Mouse (Mus musculus): ENCODE measurements around the gene Gm3543.
"Not testable (repeated sequence)": the region's sequence is repeated elsewhere in the genome, so short reads cannot be mapped to it uniquely, and the experiment has no call there.

The Gm3543 gene

GRCm38 (mm10) chr14:41983225-41983624 lies at the start of gene Gm3543:
TSS of gene Gm3543 (minus strand) at chr14:41983325.
- DNase-seq (ENCODE audit: low read depth, low spot score): not testable (repeated sequence)

GRCm38 (mm10) chr14:41968596-41968995 lies 14.5 kb downstream of the Gm3543 start:
- DNase-seq (ENCODE audit: low read depth, low spot score): not testable (repeated sequence)

GRCm38 (mm10) chr14:41967827-41968226 lies 15.3 kb downstream of the Gm3543 start, which contains the start of gene Gm6401:
TSS of gene Gm6401 (minus strand) at chr14:41967927.
- not testable (repeated sequence) for DNase-seq (ENCODE audit: low read depth, low spot score)

GRCm38 (mm10) chr14:41964095-41964494 lies 19.0 kb downstream of the Gm3543 start:
- not testable (repeated sequence) for DNase-seq (ENCODE audit: low read depth, low spot score)

- DNase-seq (ENCODE audit: low read depth, low spot score): not testable (repeated sequence)
Measured at GRCm38 (mm10) chr14:41943695-41944094, 39.4 kb downstream of the Gm3543 start, which contains the start of gene 1700024B05Rik. TSS of gene 1700024B05Rik (plus strand) at chr14:41943995.

All from embryo, embryonic 11.5 days (tissue).